Mouse (Mus musculus) liver, adult (tissue): ENCODE data around the gene Vmn1r125.
"Not testable (repeated sequence)": the region's sequence is repeated elsewhere in the genome, so short reads cannot be mapped to it uniquely, and the experiment has no call there.

ENCODE experiments used
- GATA4 ChIP-seq: IDR thresholded peaks from 2 replicates; pipeline ENCODE4 v1.6.1; 2014; ENCODE audit warnings: mild to moderate bottlenecking, low read length; ENCODE audit not compliant: insufficient replicate concordance

The Vmn1r125 gene

GRCm38 (mm10) chr7:21271879-21272278 lies at the start of gene Vmn1r125:
Gene Vmn1r125, plus strand, starts transcription at chr7:21272179.
- TF ChIP-seq GATA4 = not testable (repeated sequence)

- not testable (repeated sequence) for TF ChIP-seq GATA4
Observed at GRCm38 (mm10) chr7:21260517-21260916, 11.5 kb upstream of the Vmn1r125 start, which contains the start of gene Vmn1r124. Gene Vmn1r124, minus strand, starts transcription at chr7:21260617.

GRCm38 (mm10) chr7:21301367-21301766 lies 29.4 kb downstream of the Vmn1r125 start, which contains the start of gene Vmn1r126:
Gene Vmn1r126, minus strand, starts transcription at chr7:21301467.
- TF ChIP-seq GATA4 = not testable (repeated sequence)

GRCm38 (mm10) chr7:21319761-21320160 lies 47.8 kb downstream of the Vmn1r125 start, which contains the start of gene Vmn1r127:
Gene Vmn1r127, minus strand, starts transcription at chr7:21319861.
- not testable (repeated sequence) for TF ChIP-seq GATA4
